Mouse (Mus musculus): Measurements from ENCODE around the gene Il15ra. TPM values are rescaled to one million over a fixed set of nuclear protein-coding genes. Genes with fewer than 3 reads are reported as not detected.

The Il15ra gene
- total and polyA plus RNA-seq, 2 experiments from 2014 or later, result 0.99 to 1.4 TPM

DNA sequence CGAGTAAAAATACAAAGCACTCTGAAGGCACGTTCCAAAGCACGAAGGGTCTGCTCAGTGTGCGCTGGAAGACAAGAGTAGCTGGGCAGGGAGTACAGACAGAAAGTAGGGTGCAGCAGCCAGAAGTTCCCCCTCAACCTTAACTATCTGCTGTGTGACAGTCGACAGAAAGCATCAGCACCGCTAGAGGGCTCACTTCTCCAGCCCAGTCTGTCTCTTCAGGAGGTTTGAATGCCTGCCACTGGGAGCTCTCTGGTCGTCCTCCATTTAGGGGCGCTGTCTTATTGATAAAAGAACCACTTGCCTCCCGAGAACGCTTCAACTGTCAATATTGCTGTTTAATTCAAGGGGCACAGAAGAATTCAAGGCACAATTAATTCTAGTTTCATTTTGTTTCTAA lies 41.1 kb upstream of the Il15ra start:
- ATAC-seq (ENCODE audit: low FRiP score) (peak; percentile 90), DNase-seq (ENCODE audit: low spot score) (peak; percentile 94)
- H3K36me3 ChIP-seq (ENCODE audit: insufficient read depth, low read length), result no peaks in the 10 kb centered on the region
- no peaks in the 10 kb centered on the region for H3K27me3 ChIP-seq (ENCODE audit: insufficient read depth, low read length)
- no peak overlapping the region for H3K27ac ChIP-seq (ENCODE audit: low read depth, low read length)
- peak; percentile 90 for TF ChIP-seq CTCF (IDR thresholded peaks at IDR 0.05)
- peak overlapping the region; percentile 23 for H3K4me3 ChIP-seq (ENCODE audit: low read depth, low read length)
- H3K4me2 ChIP-seq (ENCODE audit: low read depth, low read length, poor library complexity, severe bottlenecking), result peak overlapping the region; percentile 40
- 5% methylated on average over 10 of the region's 10 CpGs for WGBS
- H3K9me3 ChIP-seq (ENCODE audit: low read length), result no peaks in the 10 kb centered on the region
- no peaks in the 10 kb centered on the region for H3K4me1 ChIP-seq (ENCODE audit: insufficient read depth, low read length)
- peak overlapping the region; percentile 25; the same call in 1 of the 2 replicates for H3K9ac ChIP-seq (replicated peaks; ENCODE audit: low read length, poor library complexity, severe bottlenecking)

DNA sequence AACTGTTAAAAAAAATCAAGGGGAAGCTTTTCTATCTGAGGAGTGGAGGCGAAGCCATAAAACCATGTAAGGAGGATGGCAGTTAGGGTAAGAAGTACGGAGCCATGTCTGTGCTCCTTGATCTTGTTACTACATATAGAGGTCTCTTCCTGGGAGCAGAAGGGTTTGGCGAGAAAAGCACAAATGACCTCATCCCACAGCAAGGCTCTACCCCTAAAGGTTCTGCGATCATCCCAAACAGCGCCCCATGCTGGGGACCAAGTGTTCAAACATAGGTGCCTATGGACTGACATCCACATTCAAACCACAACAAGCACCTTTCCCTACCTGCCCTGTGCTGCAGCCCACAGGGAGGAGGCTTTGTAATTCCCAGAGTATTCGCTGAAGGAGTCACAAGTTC lies 40.7 kb upstream of the Il15ra start:
- peak overlapping the region; percentile 23 for H3K4me3 ChIP-seq (ENCODE audit: low read depth, low read length)
- H3K36me3 ChIP-seq (ENCODE audit: insufficient read depth, low read length), result no peaks in the 10 kb centered on the region
- TF ChIP-seq CTCF (IDR thresholded peaks at IDR 0.05), result peak; percentile 31; the same call in 1 of the 2 replicates
- ATAC-seq (ENCODE audit: low FRiP score) (peak; percentile 73), DNase-seq (ENCODE audit: low spot score) (peak; percentile 27)
- no peaks in the 10 kb centered on the region for H3K27me3 ChIP-seq (ENCODE audit: insufficient read depth, low read length)
- H3K4me1 ChIP-seq (ENCODE audit: insufficient read depth, low read length), result no peaks in the 10 kb centered on the region
- WGBS, result 44% methylated on average over 6 of the region's 6 CpGs
- H3K9me3 ChIP-seq (ENCODE audit: low read length), result no peaks in the 10 kb centered on the region
- H3K9ac ChIP-seq (replicated peaks; ENCODE audit: low read length, poor library complexity, severe bottlenecking), result peak overlapping the region; percentile 25; the same call in 1 of the 2 replicates
- H3K27ac ChIP-seq (ENCODE audit: low read depth, low read length), result no peak overlapping the region
- peak overlapping the region; percentile 40 for H3K4me2 ChIP-seq (ENCODE audit: low read depth, low read length, poor library complexity, severe bottlenecking)

DNA sequence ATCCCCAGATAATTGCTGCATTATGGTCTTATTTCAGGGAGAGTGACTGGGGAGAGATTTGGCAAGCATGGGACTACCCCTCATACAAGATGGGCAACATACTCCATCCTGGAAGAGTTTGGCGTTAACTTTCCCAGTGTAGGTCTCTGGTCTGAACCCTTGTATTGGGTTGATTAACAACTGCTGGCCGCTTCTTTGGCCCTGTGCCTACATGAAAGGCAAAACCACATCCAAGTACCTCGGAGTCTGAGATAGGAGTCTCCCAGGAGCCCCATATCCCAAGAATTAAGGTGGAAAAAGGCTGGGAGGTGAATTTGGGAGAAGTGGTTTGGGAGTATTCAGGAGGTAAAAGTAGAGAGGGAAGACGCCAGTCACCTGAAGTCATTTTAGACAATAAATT lies 40.3 kb upstream of the Il15ra start:
- WGBS, result 93% methylated on average over 4 of the region's 4 CpGs
- H3K27ac ChIP-seq (ENCODE audit: low read depth, low read length), result no peak overlapping the region
- H3K4me3 ChIP-seq (ENCODE audit: low read depth, low read length), result no peak overlapping the region
- DNase-seq (ENCODE audit: low spot score) (no peak), ATAC-seq (ENCODE audit: low FRiP score) (no peak)
- no peaks in the 10 kb centered on the region for H3K27me3 ChIP-seq (ENCODE audit: insufficient read depth, low read length)
- H3K4me1 ChIP-seq (ENCODE audit: insufficient read depth, low read length), result no peaks in the 10 kb centered on the region
- H3K9ac ChIP-seq (replicated peaks; ENCODE audit: low read length, poor library complexity, severe bottlenecking), result no peak overlapping the region
- H3K4me2 ChIP-seq (ENCODE audit: low read depth, low read length, poor library complexity, severe bottlenecking), result no peak overlapping the region
- no peaks in the 10 kb centered on the region for H3K9me3 ChIP-seq (ENCODE audit: low read length)
- no peak for TF ChIP-seq CTCF (IDR thresholded peaks at IDR 0.05)
- no peaks in the 10 kb centered on the region for H3K36me3 ChIP-seq (ENCODE audit: insufficient read depth, low read length)

DNA sequence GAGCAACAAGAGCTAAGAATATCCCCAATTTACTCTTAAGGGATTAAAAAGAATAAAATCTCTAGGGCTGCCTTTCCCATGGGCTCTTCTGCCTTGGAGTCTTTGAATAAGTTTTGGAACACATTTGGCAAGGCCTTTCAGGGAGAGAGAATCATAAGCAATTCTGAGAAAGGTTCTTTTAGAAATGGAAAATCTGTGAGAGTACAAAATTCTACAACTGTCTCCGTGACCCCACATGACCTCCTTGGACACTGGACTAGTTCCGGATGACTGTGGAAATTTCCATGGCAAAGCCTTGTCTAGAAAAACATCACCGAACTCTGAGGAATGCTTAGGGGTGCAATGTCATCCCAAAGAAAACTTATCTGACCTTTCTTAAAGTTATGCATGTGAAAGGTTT lies 39.8 kb upstream of the Il15ra start:
- no peak overlapping the region for H3K4me2 ChIP-seq (ENCODE audit: low read depth, low read length, poor library complexity, severe bottlenecking)
- ATAC-seq (ENCODE audit: low FRiP score) (no peak), DNase-seq (ENCODE audit: low spot score) (no peak)
- TF ChIP-seq CTCF (IDR thresholded peaks at IDR 0.05), result no peak
- H3K36me3 ChIP-seq (ENCODE audit: insufficient read depth, low read length), result no peaks in the 10 kb centered on the region
- no peak overlapping the region for H3K9ac ChIP-seq (replicated peaks; ENCODE audit: low read length, poor library complexity, severe bottlenecking)
- WGBS, result 94% methylated on average over 3 of the region's 3 CpGs
- H3K27me3 ChIP-seq (ENCODE audit: insufficient read depth, low read length), result no peaks in the 10 kb centered on the region
- H3K4me3 ChIP-seq (ENCODE audit: low read depth, low read length), result no peak overlapping the region
- H3K4me1 ChIP-seq (ENCODE audit: insufficient read depth, low read length), result no peaks in the 10 kb centered on the region
- H3K27ac ChIP-seq (ENCODE audit: low read depth, low read length), result no peak overlapping the region
- H3K9me3 ChIP-seq (ENCODE audit: low read length), result no peaks in the 10 kb centered on the region

DNA sequence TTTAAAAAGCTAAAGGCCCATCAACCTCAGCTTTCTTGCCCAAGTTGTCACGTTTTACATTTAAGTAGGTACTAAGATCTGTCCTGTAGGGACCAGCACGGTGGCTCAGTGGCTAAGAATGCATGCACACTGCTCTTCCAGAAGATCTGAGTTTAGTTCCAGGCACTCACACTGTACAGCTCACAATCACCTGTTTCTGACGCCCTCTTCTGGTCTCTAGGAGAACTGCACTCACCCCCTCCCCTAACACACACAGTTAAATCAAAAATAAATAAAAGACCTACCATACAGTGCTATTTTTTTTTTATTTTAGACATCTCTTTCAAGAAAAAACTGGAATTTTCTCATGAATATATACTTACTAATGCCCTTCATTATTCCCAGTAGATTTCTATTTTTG lies 32.9 kb upstream of the Il15ra start:
- 18% methylated on average over 3 of the region's 3 CpGs for WGBS
- no peak overlapping the region for H3K4me3 ChIP-seq (ENCODE audit: low read depth, low read length)

DNA sequence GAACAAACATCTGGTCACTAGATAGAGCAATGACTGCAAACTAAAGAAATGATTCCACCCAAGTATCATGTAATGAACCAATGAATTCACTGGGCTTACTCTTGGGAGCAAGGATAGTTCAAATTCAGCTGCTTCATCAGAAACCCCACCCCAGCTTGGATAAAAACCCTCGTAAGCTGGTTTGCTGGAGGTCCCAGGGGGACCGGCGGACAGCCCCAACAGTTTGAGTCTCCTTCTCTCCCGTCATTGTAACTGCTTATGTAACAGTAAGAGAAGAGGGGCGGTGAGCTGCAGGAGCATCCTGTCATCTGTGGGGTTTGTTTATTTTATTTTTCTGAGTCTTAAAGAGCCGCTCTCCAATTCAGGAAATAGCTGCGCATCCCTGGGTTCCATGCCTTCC lies 25.5 kb upstream of the Il15ra start:
- 90% methylated on average over 7 of the region's 7 CpGs for WGBS
- Histone ChIP-seq H3K27ac (ENCODE audit: low read depth, low read length) (no peak overlapping the region), H3K9me3 (ENCODE audit: low read length) (no peaks in the 10 kb centered on the region), H3K27me3 (ENCODE audit: insufficient read depth, low read length) (no peaks in the 10 kb centered on the region), H3K4me1 (ENCODE audit: insufficient read depth, low read length) (no peaks in the 10 kb centered on the region), H3K4me3 (ENCODE audit: low read depth, low read length) (no peak overlapping the region), H3K4me2 (ENCODE audit: low read depth, low read length, poor library complexity, severe bottlenecking) (no peak overlapping the region), H3K9ac (replicated peaks; ENCODE audit: low read length, poor library complexity, severe bottlenecking) (no peak overlapping the region), H3K36me3 (ENCODE audit: insufficient read depth, low read length) (no peaks in the 10 kb centered on the region)
- TF ChIP-seq CTCF (IDR thresholded peaks at IDR 0.05), result no peak
- DNase-seq (ENCODE audit: low spot score), result no peak
- no peak for ATAC-seq (ENCODE audit: low FRiP score)

More for the DNA sequence above, 32.9 kb upstream of the Il15ra start:
- Histone ChIP-seq H3K27ac (ENCODE audit: low read depth, low read length) (no peak overlapping the region), H3K9me3 (ENCODE audit: low read length) (no peaks in the 10 kb centered on the region), H3K9ac (replicated peaks; ENCODE audit: low read length, poor library complexity, severe bottlenecking) (no peak overlapping the region), H3K27me3 (ENCODE audit: insufficient read depth, low read length) (no peaks in the 10 kb centered on the region), H3K4me2 (ENCODE audit: low read depth, low read length, poor library complexity, severe bottlenecking) (no peak overlapping the region), H3K36me3 (ENCODE audit: insufficient read depth, low read length) (no peaks in the 10 kb centered on the region), H3K4me1 (ENCODE audit: insufficient read depth, low read length) (no peaks in the 10 kb centered on the region)
- ATAC-seq (ENCODE audit: low FRiP score), result no peak
- TF ChIP-seq CTCF (IDR thresholded peaks at IDR 0.05), result peak; percentile 38
- DNase-seq (ENCODE audit: low spot score), result no peak
